Mouse (Mus musculus) C2C12 (cell line): Measurements from ENCODE around the gene Agap1. TPM values are rescaled to one million over a fixed set of nuclear protein-coding genes. Genes with fewer than 3 reads are reported as not detected.

Experiments used
- H3K27me3 ChIP-seq: one replicate; pipeline ENCODE4 v1.6.1; 2011; ENCODE audit not compliant: control insufficient read depth, insufficient read depth, insufficient read length
- H3K36me3 ChIP-seq: one replicate; pipeline ENCODE4 v1.6.1; 2011; ENCODE audit not compliant: control insufficient read depth, insufficient read depth
- H3K4me3 ChIP-seq: one replicate; pipeline ENCODE4 v1.5.1; 2011; ENCODE audit warnings: mild to moderate bottlenecking, control low read depth; ENCODE audit not compliant: poor library complexity, insufficient read depth, severe bottlenecking
- H3K79me2 ChIP-seq: one replicate; pipeline ENCODE4 v1.6.1; 2011; ENCODE audit not compliant: control insufficient read depth, insufficient read depth
- H3K79me3 ChIP-seq: one replicate; pipeline ENCODE4 v1.6.1; 2011; ENCODE audit warnings: low read depth, control low read depth
- H3ac ChIP-seq: one replicate; pipeline ENCODE3; 2011; ENCODE audit warnings: low read depth; ENCODE audit not compliant: control insufficient read depth, insufficient read length
- CEBPB ChIP-seq: IDR thresholded peaks from one replicate; pipeline ENCODE4 v1.6.1; 2011; ENCODE audit warnings: low read depth, mild to moderate bottlenecking, control low read depth, moderate library complexity
- CTCF ChIP-seq: IDR thresholded peaks from one replicate; pipeline ENCODE4 v1.5.1; 2011; ENCODE audit not compliant: control insufficient read depth, insufficient read depth, insufficient read length
- FOSL1 ChIP-seq: IDR thresholded peaks from one replicate; pipeline ENCODE4 v1.8.0; 2011; ENCODE audit warnings: mild to moderate bottlenecking, low read length; ENCODE audit not compliant: poor library complexity, insufficient read depth, severe bottlenecking
- MAX ChIP-seq: IDR thresholded peaks from one replicate; pipeline ENCODE4 v1.6.1; 2011; ENCODE audit warnings: mild to moderate bottlenecking, control low read depth
- MYOD1 ChIP-seq: IDR thresholded peaks from one replicate; pipeline ENCODE4 v1.6.1; 2011; ENCODE audit warnings: low read depth; ENCODE audit not compliant: control insufficient read depth, insufficient read length
- MYOG ChIP-seq: IDR thresholded peaks from one replicate; pipeline ENCODE4 v1.6.1; 2011; ENCODE audit not compliant: control insufficient read depth, insufficient read length; ENCODE audit errors: extremely low read depth
- USF1 ChIP-seq: IDR thresholded peaks from one replicate; pipeline ENCODE4 v1.6.1; 2011; ENCODE audit warnings: low read depth, mild to moderate bottlenecking, control low read depth, moderate library complexity
- polyA plus RNA-seq: library from polyadenylated mRNA; unstranded; fragments of >200 nt; fragmentation: generic; extraction: Trizol; gene quantifications from one replicate; pipeline ENCODE4 v1.2.1, GENCODE M21; 2012; ENCODE audit warnings: missing spikeins

Gene Agap1
- polyA plus RNA-seq, 1 experiment: 14.0 TPM

GRCm38 (mm10) chr1:89453666-89454065 is 940 bp upstream of the Agap1 start:
- H3K79me3 ChIP-seq: peaks cover 22% of the 10 kb centered on the region
- no peak overlapping the region for H3ac ChIP-seq
- H3K36me3 ChIP-seq: no peaks in the 10 kb centered on the region
- H3K4me3 ChIP-seq: no peak overlapping the region
- H3K27me3 ChIP-seq: no peaks in the 10 kb centered on the region
- H3K79me2 ChIP-seq: peaks cover 33% of the 10 kb centered on the region
- no peak for TF ChIP-seq FOSL1
- TF ChIP-seq MYOG: no peak
- TF ChIP-seq USF1: no peak
- no peak for TF ChIP-seq CEBPB
- no peak for TF ChIP-seq MYOD1
- TF ChIP-seq MAX: no peak
- no peak for TF ChIP-seq CTCF

- Histone ChIP-seq H3K79me3 (peaks cover 36% of the 10 kb centered on the region), H3K79me2 (peaks cover 52% of the 10 kb centered on the region)
Observed at GRCm38 (mm10) chr1:89455421-89456091, 950 bp downstream of the Agap1 start.

GRCm38 (mm10) chr1:89456456-89456855 is 1.9 kb downstream of the Agap1 start:
- Histone ChIP-seq H3ac (no peak overlapping the region), H3K27me3 (no peaks in the 10 kb centered on the region), H3K79me3 (peaks cover 41% of the 10 kb centered on the region), H3K79me2 (peaks cover 59% of the 10 kb centered on the region), H3K4me3 (no peak overlapping the region), H3K36me3 (no peaks in the 10 kb centered on the region)
- TF ChIP-seq CTCF (no peak), MAX (no peak), CEBPB (no peak), MYOD1 (no peak), MYOG (no peak), FOSL1 (no peak), USF1 (no peak)

More at GRCm38 (mm10) chr1:89455421-89456091, 950 bp downstream of the Agap1 start:
- TF ChIP-seq CTCF: no peak
- TF ChIP-seq USF1: no peak
- TF ChIP-seq CEBPB: no peak
- no peak for TF ChIP-seq MAX
- no peak for TF ChIP-seq MYOD1
- no peak for TF ChIP-seq MYOG
- TF ChIP-seq FOSL1: no peak
- Histone ChIP-seq H3K36me3 (no peaks in the 10 kb centered on the region), H3K4me3 (peak overlapping the region; percentile 56), H3K27me3 (no peaks in the 10 kb centered on the region), H3ac (peak overlapping the region; percentile 46)

- peak; percentile 16 for TF ChIP-seq CEBPB
- TF ChIP-seq USF1: no peak
- TF ChIP-seq MYOG: no peak
- Histone ChIP-seq H3K27me3 (no peaks in the 10 kb centered on the region), H3K79me3 (peaks cover 46% of the 10 kb centered on the region), H3ac (no peak overlapping the region), H3K79me2 (peaks cover 69% of the 10 kb centered on the region), H3K36me3 (no peaks in the 10 kb centered on the region), H3K4me3 (no peak overlapping the region)
Observed at GRCm38 (mm10) chr1:89457126-89458031, 2.8 kb downstream of the Agap1 start.

- TF ChIP-seq MYOG: no peak
- TF ChIP-seq USF1: no peak
- no peak overlapping the region for H3ac ChIP-seq
- H3K79me2 ChIP-seq: peaks cover 97% of the 10 kb centered on the region
- H3K79me3 ChIP-seq: peaks cover 71% of the 10 kb centered on the region
- no peak overlapping the region for H3K4me3 ChIP-seq
- no peaks in the 10 kb centered on the region for H3K36me3 ChIP-seq
- H3K27me3 ChIP-seq: no peaks in the 10 kb centered on the region
Observed at GRCm38 (mm10) chr1:89461881-89462280, 7.3 kb downstream of the Agap1 start.

- no peaks in the 10 kb centered on the region for H3K36me3 ChIP-seq
- no peaks in the 10 kb centered on the region for H3K27me3 ChIP-seq
- peaks cover 62% of the 10 kb centered on the region for H3K79me3 ChIP-seq
- TF ChIP-seq MAX (no peak), FOSL1 (no peak), CTCF (no peak), USF1 (no peak), MYOD1 (no peak), CEBPB (no peak), MYOG (no peak)
- peaks cover 97% of the 10 kb centered on the region for H3K79me2 ChIP-seq
- no peak overlapping the region for H3K4me3 ChIP-seq
- peak overlapping the region; percentile 20 for H3ac ChIP-seq
Observed at GRCm38 (mm10) chr1:89463138-89463537, 8.5 kb downstream of the Agap1 start.
